28 mouse cellular contexts compared by ENCODE assay signal in genomic region chr11:56633445-56633844, GRCm38 (mm10).
DNase-seq lines count a peak whose midpoint lies in the region; ATAC-seq lines count a peak whose summit lies in the region.
"Had no signal": no experiment of that assay in that cellular context is flagged by ENCODE, and none has a peak within 500 bp of the region (broad histone marks: within the 10 kb centered on the region; RNA-seq: fewer than 3 reads in every experiment).

No protein-coding gene starts in this region.

- intact Hi-C loops in left cerebral cortex, postnatal 10 days (cut with DNase I) = no loop called here

- no peaks in the 10 kb centered on the region for H3K36me3 ChIP-seq in liver, embryonic 11.5 days (ENCODE audit: control insufficient read depth, insufficient read depth, low read length)
- H3K36me3 ChIP-seq: embryonic facial prominence, embryonic 10.5 days; embryonic facial prominence, embryonic 13.5 days; forebrain, embryonic 12.5 days; heart, embryonic 10.5 days; heart, embryonic 13.5 days; hindbrain, embryonic 12.5 days; hindbrain, embryonic 15.5 days had no signal

- ATAC-seq in liver, embryonic 11.5 days (replicated peaks; ENCODE audit: low FRiP score) = no peak
- ATAC-seq: CD4-positive, CD25-positive, alpha-beta regulatory T cell, adult 4 months; forebrain, embryonic 16.5 days had no signal

- H3K4me1 ChIP-seq in liver, embryonic 11.5 days (replicated peaks; ENCODE audit: control insufficient read depth, insufficient read depth, low read length) = no peaks in the 10 kb centered on the region
- H3K4me1 ChIP-seq: embryonic facial prominence, embryonic 10.5 days; embryonic facial prominence, embryonic 13.5 days; heart, embryonic 10.5 days; heart, embryonic 13.5 days had no signal

- no peak overlapping the region for H3K27ac ChIP-seq in liver, embryonic 11.5 days (ENCODE audit: low read depth, low read length)
- H3K27ac ChIP-seq: embryonic facial prominence, embryonic 10.5 days; embryonic facial prominence, embryonic 13.5 days; forebrain, embryonic 12.5 days; heart, adult 2 months; heart, embryonic 10.5 days; heart, embryonic 13.5 days; hindbrain, embryonic 12.5 days; hindbrain, embryonic 15.5 days had no signal

- peak; percentile 31 to 36 for DNase-seq in left cerebral cortex, postnatal 10 days (ENCODE audit: extremely low spot score in 1 of 2, low spot score in 2 of 2)
- DNase-seq in left cerebral cortex, adult 11 months (ENCODE audit: low spot score) = no peak
- DNase-seq in right cerebral cortex, postnatal 10 days (ENCODE audit: low spot score in 2 of 2) = peak; percentile 51 to 64
- no peak for DNase-seq in right cerebral cortex, postnatal 14 days
- DNase-seq in right cerebral cortex, postnatal 4 days = peak; percentile 17
- DNase-seq in liver, embryonic 11.5 days (ENCODE audit: low spot score) = no peak
- DNase-seq: adrenal gland, adult 2 months; adrenal gland, postnatal 14 days; cerebellum, adult 11-12 months; cerebellum, adult 8-10 months; cerebellum, postnatal 10 days; cerebellum, postnatal 36 days; embryo, embryonic 11 days; gastrocnemius, postnatal 10 days; gastrocnemius, postnatal 36 days; heart, adult 2 months; heart, postnatal 14 days; heart, postnatal 4 days had no signal

- 84% methylated on average over 2 of the region's 2 CpGs for WGBS in liver, embryonic 11.5 days

- H3K9ac ChIP-seq in liver, embryonic 11.5 days (ENCODE audit: low read depth, low read length) = no peak overlapping the region
- H3K9ac ChIP-seq: embryonic facial prominence, embryonic 13.5 days; forebrain, embryonic 12.5 days; heart, embryonic 13.5 days; hindbrain, embryonic 12.5 days; hindbrain, embryonic 15.5 days had no signal

- no peaks in the 10 kb centered on the region for H3K9me3 ChIP-seq in liver, embryonic 11.5 days (ENCODE audit: control insufficient read depth, low read length)
- H3K9me3 ChIP-seq: embryonic facial prominence, embryonic 10.5 days; embryonic facial prominence, embryonic 13.5 days; forebrain, embryonic 12.5 days; heart, embryonic 10.5 days; heart, embryonic 13.5 days; hindbrain, embryonic 12.5 days; hindbrain, embryonic 15.5 days had no signal

- no peak overlapping the region for H3K4me3 ChIP-seq in liver, embryonic 11.5 days (ENCODE audit: low read depth, low read length)
- H3K4me3 ChIP-seq: embryonic facial prominence, embryonic 10.5 days; embryonic facial prominence, embryonic 13.5 days; erythroblast, embryonic 14.5 days; forebrain, embryonic 12.5 days; heart, adult 2 months; heart, embryonic 10.5 days; heart, embryonic 13.5 days; hindbrain, embryonic 12.5 days; hindbrain, embryonic 15.5 days had no signal

- H3K4me2 ChIP-seq in liver, embryonic 11.5 days = no peak overlapping the region
- H3K4me2 ChIP-seq: embryonic facial prominence, embryonic 13.5 days; forebrain, embryonic 12.5 days; heart, embryonic 13.5 days; hindbrain, embryonic 12.5 days; hindbrain, embryonic 15.5 days had no signal

- H3K27me3 ChIP-seq in liver, embryonic 11.5 days (replicated peaks; ENCODE audit: control insufficient read depth, insufficient read depth, low read length) = no peaks in the 10 kb centered on the region
- H3K27me3 ChIP-seq: embryonic facial prominence, embryonic 13.5 days; forebrain, embryonic 12.5 days; heart, embryonic 13.5 days; hindbrain, embryonic 12.5 days; hindbrain, embryonic 15.5 days had no signal

Comparison
In these comparisons a context has a peak if more than half of its experiments do, and no peak if none do; other contexts are left out.
1. DNase-seq: peak in left cerebral cortex, postnatal 10 days (2 of 2), right cerebral cortex, postnatal 10 days (2 of 2) and right cerebral cortex, postnatal 4 days (single experiment); none in left cerebral cortex, adult 11 months (single experiment), right cerebral cortex, postnatal 14 days (single experiment) and liver, embryonic 11.5 days (single experiment).